Mouse (Mus musculus) liver, embryonic 14.5 days (tissue): ENCODE data around the gene Ets1.

Experiments used
- CTCF ChIP-seq: IDR thresholded peaks from 2 replicates; pipeline ENCODE4 v1.5.1; 2016; ENCODE audit warnings: antibody characterized with exemption, low read depth, control low read depth
- EP300 ChIP-seq: IDR thresholded peaks from 2 replicates; pipeline ENCODE4 v1.6.1; 2016; ENCODE audit warnings: antibody characterized with exemption, low read depth

DNA sequence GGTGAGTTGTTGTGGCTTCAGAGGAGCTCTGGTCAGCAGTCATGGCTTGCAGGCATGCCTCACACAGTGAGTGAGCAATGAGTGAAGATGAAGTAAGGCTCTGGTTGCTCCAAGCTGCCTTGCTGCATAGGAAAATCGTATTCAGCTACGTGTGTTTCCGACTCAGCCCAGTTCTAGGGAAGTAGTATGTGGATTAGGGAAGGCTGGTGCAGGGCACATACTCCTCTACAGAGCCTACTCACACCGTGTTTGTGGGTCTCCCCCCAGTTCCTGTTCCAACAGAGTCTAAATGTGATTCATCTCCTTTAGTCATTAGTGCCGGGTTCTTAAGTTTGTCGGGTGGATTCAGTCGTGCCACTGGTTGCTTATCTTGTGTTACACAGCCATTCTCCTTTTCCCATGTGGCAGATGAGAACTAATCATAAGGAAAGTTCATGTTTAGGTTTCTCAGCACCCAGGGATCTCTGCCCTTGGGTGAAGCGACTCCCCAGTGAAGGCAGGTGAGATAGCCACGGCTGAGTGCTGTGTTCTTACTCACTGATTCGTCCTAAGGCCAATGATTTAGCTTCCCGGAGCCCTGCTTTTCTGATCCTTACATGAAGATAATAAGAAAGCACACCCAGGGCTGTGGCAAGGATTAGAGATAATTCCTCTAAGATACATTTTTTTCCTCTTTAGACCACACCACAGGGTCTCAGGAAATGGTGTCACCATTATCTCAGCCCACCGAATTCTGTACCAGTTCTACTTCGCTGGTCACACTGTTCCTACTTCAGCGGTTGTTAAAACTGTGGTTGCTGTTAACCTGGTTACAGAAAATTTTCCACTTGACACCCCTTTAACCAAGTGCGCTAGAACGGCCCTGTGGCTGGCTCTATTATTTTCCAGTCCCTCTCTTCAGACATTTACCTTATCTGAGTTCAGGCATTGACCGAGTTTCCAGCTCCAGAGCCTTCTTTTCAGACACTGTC lies 74.0 kb downstream of the Ets1 start:
- TF ChIP-seq CTCF (no peak), EP300 (no peak)
